Mouse (Mus musculus) liver, adult 2 months (tissue): Measurements from ENCODE around the gene Mylk. TPM values are rescaled to one million over a fixed set of nuclear protein-coding genes. Genes with fewer than 3 reads are reported as not detected.

ENCODE experiments used
- DNase-seq: peaks from one replicate; pipeline ENCODE4 v3.0.0-alpha.2; 2011; ENCODE audit warnings: low read depth, low spot score; ENCODE audit errors: extremely low read depth
- H3K27ac ChIP-seq: fragments of 200-500 bp; replicated peaks from 2 replicates; pipeline ENCODE4 v1.5.1; 2012; ENCODE audit warnings: low read depth, mild to moderate bottlenecking, control low read depth, inconsistent platforms, low read length; ENCODE audit not compliant: insufficient read depth
- H3K27me3 ChIP-seq: fragments of 200-500 bp; 2 replicates; pipeline ENCODE4 v1.6.1; 2012; ENCODE audit warnings: mild to moderate bottlenecking, moderate library complexity, low read length, inconsistent platforms; ENCODE audit not compliant: control insufficient read depth, insufficient read depth
- H3K36me3 ChIP-seq: fragments of 200-500 bp; 2 replicates; pipeline ENCODE4 v1.6.1; 2012; ENCODE audit warnings: low read length, inconsistent platforms; ENCODE audit not compliant: control insufficient read depth, insufficient read depth
- H3K4me1 ChIP-seq: fragments of 200-500 bp; 2 replicates; pipeline ENCODE4 v1.6.1; 2011; ENCODE audit warnings: low read length; ENCODE audit not compliant: control insufficient read depth, insufficient read depth
- H3K4me3 ChIP-seq: fragments of 200-500 bp; 2 replicates; pipeline ENCODE4 v1.5.1; 2011; ENCODE audit warnings: low read depth, mild to moderate bottlenecking, control low read depth, low read length, moderate library complexity; ENCODE audit not compliant: insufficient read depth
- H3K79me2 ChIP-seq: fragments of 200-500 bp; 2 replicates; pipeline ENCODE4 v1.6.1; 2012; ENCODE audit warnings: inconsistent platforms, mild to moderate bottlenecking, low read length, moderate library complexity; ENCODE audit not compliant: control insufficient read depth, insufficient read depth
- H3K9ac ChIP-seq: fragments of 200-500 bp; 2 replicates; pipeline ENCODE4 v1.6.1; 2012; ENCODE audit warnings: low read depth, mild to moderate bottlenecking, control low read depth, inconsistent platforms, low read length
- CTCF ChIP-seq: fragments of 200-500 bp; IDR thresholded peaks from 2 replicates; pipeline ENCODE4 v1.5.1; 2011; ENCODE audit warnings: low read depth, low read length, control low read depth
- POLR2A ChIP-seq: fragments of 200-500 bp; IDR thresholded peaks from 2 replicates; pipeline ENCODE4 v1.6.1; 2011; ENCODE audit warnings: low read length, control low read depth; ENCODE audit not compliant: insufficient read depth; ENCODE audit errors: extremely low read depth
- WGBS: fragments of 180-500 bp; shearing (Covaris S2); methylation state at CpG from one replicate; pipeline ENCODE4 v1.1.7; 2018; 5-methylcytosine and 5-hydroxymethylcytosine counted together
- polyA plus RNA-seq: library from polyadenylated mRNA; depleted of rRNA; stranded (reverse); fragments of >200 nt; gene quantifications from 2 replicates; pipeline ENCODE4 v1.2.3, GENCODE M21; 2012
- total RNA-seq: library from RNA; depleted of rRNA; stranded (reverse); fragments of >200 nt; gene quantifications from 2 replicates; pipeline ENCODE4 v1.2.3, GENCODE M21; 2014

Mylk gene
- total and polyA plus RNA-seq, 2 experiments = 33.0 to 37.7 TPM

GRCm38 (mm10) chr16:34921319-34921718 is 176.3 kb downstream of the Mylk start:
- Histone ChIP-seq H3K4me1 (no peaks in the 10 kb centered on the region), H3K79me2 (no peaks in the 10 kb centered on the region), H3K9ac (peak overlapping the region; percentile 65), H3K27me3 (no peaks in the 10 kb centered on the region), H3K27ac (peak overlapping the region; percentile 33; the same call in 1 of the 2 replicates), H3K36me3 (no peaks in the 10 kb centered on the region; the same call in 1 of the 2 replicates), H3K4me3 (peak overlapping the region; percentile 67)
- WGBS = 84% methylated on average over 10 of the region's 10 CpGs
- no peak for DNase-seq
- TF ChIP-seq POLR2A (no peak), CTCF (no peak)

- no peaks in the 10 kb centered on the region for H3K27me3 ChIP-seq
- no peaks in the 10 kb centered on the region for H3K36me3 ChIP-seq
- no peak for DNase-seq
- H3K79me2 ChIP-seq = no peaks in the 10 kb centered on the region
- TF ChIP-seq POLR2A (no peak), CTCF (no peak)
- 77% methylated on average over 9 of the region's 9 CpGs for WGBS
- peak overlapping the region; percentile 39; the same call in 1 of the 2 replicates for H3K9ac ChIP-seq
- H3K27ac ChIP-seq = no peak overlapping the region
- H3K4me3 ChIP-seq = 0 out of 2 replicates have a peak overlapping the region, but pooled peaks have one; percentile 19
- H3K4me1 ChIP-seq = no peaks in the 10 kb centered on the region
Measured at GRCm38 (mm10) chr16:34923630-34924029, 178.6 kb downstream of the Mylk start.

GRCm38 (mm10) chr16:34924324-34924723 is 179.3 kb downstream of the Mylk start:
- Histone ChIP-seq H3K27me3 (no peaks in the 10 kb centered on the region), H3K9ac (no peak overlapping the region), H3K4me3 (no peak overlapping the region), H3K27ac (peak overlapping the region; percentile 12; the same call in 1 of the 2 replicates), H3K4me1 (no peaks in the 10 kb centered on the region), H3K36me3 (no peaks in the 10 kb centered on the region), H3K79me2 (no peaks in the 10 kb centered on the region)
- DNase-seq = no peak
- WGBS = 77% methylated on average over 5 of the region's 5 CpGs
- TF ChIP-seq CTCF (no peak), POLR2A (no peak)

GRCm38 (mm10) chr16:34924937-34925618 is 180.1 kb downstream of the Mylk start:
- Histone ChIP-seq H3K36me3 (no peaks in the 10 kb centered on the region), H3K27ac (peak overlapping the region; percentile 65), H3K27me3 (no peaks in the 10 kb centered on the region), H3K9ac (no peak overlapping the region), H3K79me2 (no peaks in the 10 kb centered on the region), H3K4me1 (no peaks in the 10 kb centered on the region), H3K4me3 (no peak overlapping the region)
- 78% methylated on average over 6 of the region's 6 CpGs for WGBS
- TF ChIP-seq CTCF (0 out of 2 replicates have a peak, but pooled peaks have one; percentile 2), POLR2A (no peak)
- DNase-seq = no peak

GRCm38 (mm10) chr16:34926531-34927435 is 181.8 kb downstream of the Mylk start:
- Histone ChIP-seq H3K79me2 (no peaks in the 10 kb centered on the region), H3K36me3 (peaks cover 4% of the 10 kb centered on the region; the same call in 1 of the 2 replicates), H3K27ac (peak overlapping the region; percentile 64), H3K4me3 (no peak overlapping the region), H3K27me3 (no peaks in the 10 kb centered on the region), H3K9ac (no peak overlapping the region), H3K4me1 (peaks cover 3% of the 10 kb centered on the region; the same call in 1 of the 2 replicates)
- whole genome bisulfite sequencing = 81% methylated on average over 9 of the region's 9 CpGs
- DNase-seq = no peak
- TF ChIP-seq POLR2A = no peak
- no peak for TF ChIP-seq CTCF
